Mouse (Mus musculus): ENCODE results near the gene Slx4ip.

Slx4ip gene

DNA sequence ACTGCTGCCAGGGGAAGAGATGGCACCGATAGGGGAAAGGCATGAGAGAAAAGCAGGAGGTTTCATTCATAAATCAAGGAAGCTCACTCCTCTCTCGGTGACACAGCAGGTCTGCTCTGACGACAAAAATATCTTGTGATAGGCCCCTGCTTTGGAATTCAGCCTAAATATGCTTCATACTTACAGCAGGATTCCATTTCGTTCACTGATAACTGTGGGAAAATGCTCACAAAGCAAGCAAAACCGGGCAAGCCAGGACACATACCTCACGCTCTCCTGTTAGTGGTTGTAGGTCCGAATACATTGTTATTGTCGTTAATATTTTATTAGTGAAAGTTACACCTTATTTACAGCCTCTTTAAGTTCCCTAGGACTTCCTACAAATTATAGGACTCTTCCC is 216.9 kb downstream of the Slx4ip start:
- no peak for DNase-seq

DNA sequence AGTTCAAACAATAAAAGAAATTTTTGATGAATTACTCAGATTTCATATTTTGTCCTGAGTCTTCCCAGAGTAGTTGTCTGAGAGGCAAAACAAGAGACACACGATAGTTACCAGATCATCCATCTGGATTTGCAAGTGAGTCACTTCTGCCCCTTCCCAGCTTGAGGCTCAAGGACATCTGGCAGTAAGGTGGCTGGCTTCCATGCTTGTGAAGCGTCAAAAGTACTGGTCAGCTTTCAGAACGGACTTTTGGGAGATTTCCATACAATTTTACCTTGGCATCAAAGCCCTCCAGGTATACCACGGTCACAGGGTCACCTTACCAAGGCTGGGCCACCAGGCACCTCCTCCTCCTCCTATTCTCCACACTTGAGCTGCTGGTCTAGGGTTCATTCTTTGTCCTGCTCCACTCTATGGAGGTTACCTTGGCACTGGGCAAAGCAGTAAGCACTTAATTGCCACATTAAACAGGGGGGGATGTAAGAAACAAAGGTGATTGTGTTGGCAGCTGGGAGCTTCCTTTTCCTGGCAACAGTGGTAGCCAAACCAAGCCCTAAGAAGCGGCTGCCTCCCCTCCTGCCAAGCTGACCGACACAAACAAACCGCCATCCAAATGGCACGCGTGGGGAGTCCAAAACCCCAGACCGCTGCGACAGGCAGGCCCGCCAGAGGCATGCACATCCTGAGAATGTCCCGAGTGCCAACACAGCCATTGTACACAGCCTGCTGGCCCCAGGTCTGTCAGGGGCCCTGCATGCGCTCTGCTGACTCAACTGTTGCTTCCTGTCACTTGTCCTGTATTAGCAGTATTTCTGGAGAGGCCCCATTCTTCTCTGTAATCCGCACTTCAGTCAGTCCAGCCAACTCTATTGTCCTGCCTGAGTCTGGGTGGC is 218.5 kb downstream of the Slx4ip start:
- peak; percentile 47 to 68 for DNase-seq

DNA sequence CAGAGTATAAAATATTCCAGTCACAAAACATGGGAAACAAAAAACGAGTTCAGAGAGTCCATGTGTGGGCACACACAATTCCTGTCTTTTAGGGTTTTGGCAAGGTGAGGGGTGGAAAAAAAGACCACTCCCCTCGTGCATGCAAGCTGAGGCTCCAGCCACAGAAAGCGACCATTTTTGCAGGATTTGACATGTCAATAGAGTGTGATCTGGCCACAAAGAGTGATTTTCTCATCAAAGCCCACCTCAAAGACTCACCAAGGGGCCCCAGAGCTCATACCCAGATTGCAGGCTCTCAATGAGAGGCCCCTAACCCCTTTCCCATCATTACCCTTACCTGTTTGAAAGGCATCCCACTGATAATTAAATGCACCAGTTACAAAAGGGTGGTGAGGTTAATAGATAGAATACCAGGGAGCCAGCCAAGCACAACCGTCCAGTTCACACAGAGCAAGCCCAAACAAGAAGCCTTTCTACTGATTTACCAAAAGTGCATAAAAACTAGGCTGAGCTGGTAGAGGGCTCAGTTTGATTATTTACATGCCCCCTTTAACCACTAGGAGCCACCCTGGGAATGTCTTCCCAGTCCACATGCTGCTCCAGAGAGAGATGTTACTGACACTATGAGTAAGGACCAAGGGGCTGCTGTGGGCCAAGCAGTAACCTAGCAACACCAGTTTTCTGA is 219.3 kb downstream of the Slx4ip start:
- DNase-seq = no peak

DNA sequence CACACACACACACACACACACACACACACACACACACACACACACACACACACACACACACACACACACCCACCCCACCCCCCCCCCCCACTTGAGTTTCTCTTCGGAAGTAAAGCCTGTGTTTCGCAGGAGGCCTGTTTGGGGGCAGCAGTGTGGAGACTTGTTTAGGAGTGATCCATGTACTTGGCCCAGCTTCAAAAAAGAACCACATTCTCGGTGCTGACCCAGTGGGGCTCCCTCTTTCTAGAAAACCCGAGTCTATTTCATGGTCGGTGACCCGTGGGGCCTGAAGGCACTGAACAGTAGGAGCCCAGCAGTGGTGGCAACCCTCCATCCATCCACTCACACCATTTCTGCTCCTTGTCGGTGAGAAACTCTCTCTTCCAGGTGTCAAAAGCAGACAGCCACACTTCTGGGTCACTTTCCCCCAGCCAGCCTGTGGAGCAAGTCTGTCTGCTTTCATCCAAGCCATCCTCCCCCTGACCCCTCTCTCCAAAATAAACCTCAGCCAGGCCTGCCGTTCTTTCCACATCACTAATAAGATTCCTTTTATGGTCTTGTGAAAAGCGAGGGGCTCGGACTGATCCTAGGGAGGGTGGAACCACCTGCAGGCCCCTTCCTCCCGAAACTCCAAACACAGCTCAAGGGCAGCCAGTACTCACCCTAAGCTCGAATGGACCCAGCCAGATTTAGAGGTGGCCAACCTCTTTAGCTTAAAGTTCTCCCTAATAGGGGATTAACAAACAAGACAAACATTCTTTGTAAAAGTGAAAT is 222.5 kb downstream of the Slx4ip start:
- DNase-seq = peak in 1 of 2 experiments; percentile 28

DNA sequence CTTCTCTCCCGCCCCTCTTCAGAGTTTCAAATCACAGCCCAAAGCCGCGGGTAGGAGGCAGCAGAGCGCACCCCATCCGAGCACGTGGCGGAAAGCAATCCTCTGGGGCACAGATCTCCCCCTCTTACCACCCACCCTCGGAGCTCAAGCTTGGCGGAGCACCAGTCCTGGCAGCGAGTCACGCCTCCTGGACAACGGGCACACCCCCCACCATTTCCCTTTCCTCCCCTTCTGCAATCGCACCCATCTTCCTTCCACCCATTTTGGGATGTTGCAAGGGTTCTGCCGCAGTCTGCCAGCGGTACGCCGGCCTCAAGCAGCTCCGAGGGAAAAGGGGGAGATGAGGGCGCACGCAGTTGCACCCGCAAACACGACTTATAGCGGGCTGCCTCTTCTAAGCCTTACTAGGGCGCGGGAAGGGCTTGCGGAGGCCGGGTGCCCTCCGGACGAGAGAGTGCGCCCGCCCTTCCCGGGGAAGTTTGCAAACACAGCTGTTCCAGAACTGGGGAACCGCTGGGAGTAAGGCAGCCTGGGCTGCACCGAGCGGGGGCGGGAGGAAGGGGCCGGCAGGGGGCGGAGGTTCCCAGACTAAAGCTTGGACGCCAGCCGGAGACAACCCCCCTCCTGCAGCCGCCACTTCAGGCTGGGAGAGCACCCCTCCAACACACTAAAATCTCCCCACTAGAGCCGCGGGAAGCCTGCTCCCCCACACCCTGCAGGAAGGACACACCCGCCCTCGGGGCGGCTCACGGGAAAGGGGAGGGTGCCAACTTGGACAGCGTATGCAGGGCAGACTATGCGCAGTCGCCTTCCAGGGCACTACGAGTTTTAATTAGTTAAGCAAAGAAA is 223.5 kb downstream of the Slx4ip start:
- peak; percentile 90 to 92 for DNase-seq

DNA sequence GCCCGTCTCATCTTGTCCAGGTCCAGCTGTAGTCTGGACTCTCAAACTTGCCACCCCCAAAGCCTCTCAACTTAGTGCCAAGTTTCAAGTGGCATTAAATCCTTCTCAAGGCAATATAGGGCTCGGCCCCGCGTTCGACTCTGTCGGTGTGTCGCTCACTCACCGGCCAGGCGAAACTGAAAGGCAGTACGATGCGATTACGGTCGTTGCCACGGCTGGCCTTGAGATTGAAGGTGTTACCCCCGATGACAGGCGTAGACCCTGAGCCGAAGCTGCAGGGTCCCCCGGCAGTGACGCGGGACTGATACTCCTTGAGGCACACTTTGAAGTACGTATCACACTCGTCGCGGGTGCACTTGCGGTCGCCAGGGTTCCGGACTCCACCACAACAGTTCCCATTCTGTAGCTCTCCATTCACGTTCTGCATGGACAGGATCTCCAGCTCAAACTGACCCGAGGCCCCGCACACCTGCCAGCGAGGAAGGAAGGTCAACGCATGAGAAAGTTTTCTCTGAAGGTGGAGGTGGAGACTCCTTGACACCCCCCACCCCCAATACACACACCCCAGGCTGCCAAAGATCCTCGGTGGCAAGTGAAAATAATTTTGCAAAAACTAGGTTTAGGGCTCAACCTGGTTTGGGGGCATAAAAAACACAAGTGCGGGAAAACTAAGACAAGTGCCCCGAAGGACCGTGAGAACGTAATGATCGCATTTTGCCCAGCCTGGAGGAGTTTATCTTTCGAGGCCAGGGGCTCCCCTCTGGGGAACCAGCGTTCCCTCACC is 224.4 kb downstream of the Slx4ip start:
- peak; percentile 49 to 55 for DNase-seq

DNA sequence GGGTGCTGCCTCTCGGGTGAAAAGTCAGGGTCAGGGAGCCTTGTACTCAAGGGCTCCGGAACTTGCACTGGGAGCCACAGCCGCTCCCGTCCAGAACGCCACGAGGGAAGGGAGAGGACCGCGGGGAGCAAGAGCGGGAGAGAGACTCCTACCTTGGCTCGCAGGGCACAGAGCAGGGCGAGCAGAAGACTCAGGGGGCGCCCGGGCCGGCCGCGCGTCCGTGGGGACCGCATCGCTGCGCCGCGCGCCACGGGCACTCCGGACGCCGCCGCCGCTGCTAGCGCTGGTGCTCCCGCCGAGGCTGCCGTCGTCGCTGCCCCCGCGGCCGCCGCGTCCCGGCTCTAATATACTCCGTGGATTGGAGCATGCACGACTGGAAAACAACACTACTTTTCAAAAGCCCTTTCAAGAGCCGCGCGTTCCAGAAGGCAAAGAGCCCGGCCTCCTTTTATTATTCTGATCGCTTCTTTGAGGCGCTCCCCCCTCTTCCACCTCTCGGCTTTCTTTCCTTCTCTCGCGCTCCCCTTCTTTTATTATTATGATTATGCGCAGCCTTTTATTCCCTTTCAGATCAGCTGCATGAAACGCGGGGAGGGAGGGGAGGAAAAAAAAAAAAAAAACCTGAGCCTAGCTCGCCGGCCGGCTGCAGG is 225.1 kb downstream of the Slx4ip start, which contains the start of gene Jag1:
Gene Jag1 (minus strand): TSS at position 620 of the 650 bp plus-strand sequence.
- DNase-seq = peak; percentile 59 to 65

DNA sequence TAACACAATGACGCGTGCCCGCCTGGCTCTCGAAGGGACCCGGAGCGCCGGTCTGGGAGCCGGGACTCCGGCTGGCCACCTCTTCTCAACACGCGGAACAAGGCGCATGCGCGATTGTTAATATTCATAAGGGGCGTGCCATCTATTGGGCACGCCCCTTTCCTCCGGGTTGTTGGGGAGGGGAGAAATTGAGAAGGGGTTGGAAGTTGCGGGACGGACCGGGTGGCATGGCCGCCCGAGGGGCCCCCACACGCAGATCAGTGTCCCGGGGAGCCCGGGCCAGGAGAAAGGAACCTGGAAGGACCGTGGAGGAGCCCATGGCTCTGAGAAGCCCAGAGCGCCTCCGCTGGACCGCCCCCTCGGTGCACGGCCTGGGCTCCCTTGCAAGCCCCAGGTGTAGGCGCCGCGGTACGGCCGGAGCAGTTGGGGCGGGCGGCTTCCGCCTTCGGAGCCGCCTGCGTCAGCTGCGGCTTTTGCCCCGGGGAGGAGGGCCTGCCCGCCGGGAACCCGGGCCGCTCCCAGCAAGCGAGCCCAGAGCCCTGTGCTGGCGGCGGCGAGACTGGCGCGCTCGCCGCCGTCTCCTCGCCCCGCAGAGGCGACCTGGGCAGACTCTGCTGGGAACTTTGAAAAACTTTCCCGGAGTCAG is 225.8 kb downstream of the Slx4ip start:
- DNase-seq = peak; percentile 93 to 94

DNA sequence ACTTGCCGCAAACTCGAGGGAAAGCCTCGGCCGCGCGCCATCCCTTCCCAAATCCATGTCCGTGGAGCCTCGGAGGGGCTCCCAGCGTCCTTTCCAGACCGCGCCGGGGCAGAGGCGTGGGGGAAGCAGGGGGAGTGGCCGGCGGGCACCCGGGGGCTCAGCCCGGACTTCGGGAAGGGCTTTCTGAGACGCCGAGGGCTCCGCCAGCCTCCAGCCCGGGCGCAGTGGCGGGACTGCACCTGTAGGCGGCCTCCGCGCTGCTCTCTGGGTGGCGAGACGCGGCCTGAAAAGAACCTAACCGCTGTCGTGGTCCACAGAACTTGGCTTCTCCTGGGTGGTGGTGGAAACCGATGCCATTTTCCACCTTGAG is 226.3 kb downstream of the Slx4ip start:
- peak; percentile 92 to 93 for DNase-seq
